Mouse (Mus musculus) cerebellum, adult 2 months (tissue): ENCODE measurements around the gene Malsu1.

ENCODE experiments used
- CTCF ChIP-seq: fragments of 200-500 bp; IDR thresholded peaks from 2 replicates; pipeline ENCODE4 v1.5.1; 2011; ENCODE audit warnings: low read depth, mild to moderate bottlenecking, control low read depth, low read length, moderate library complexity, borderline replicate concordance; ENCODE audit not compliant: insufficient read depth
- POLR2A ChIP-seq: fragments of 200-500 bp; IDR thresholded peaks from 2 replicates; pipeline ENCODE4 v1.6.1; 2011; ENCODE audit warnings: low read length, control low read depth, borderline replicate concordance; ENCODE audit not compliant: insufficient read depth

GRCm38 (mm10) chr6:49118446-49118845 lies 44.9 kb downstream of the Malsu1 start:
- no peak for TF ChIP-seq CTCF
- TF ChIP-seq POLR2A: no peak
